Mouse (Mus musculus) hindbrain, embryonic 11.5 days (tissue): ENCODE measurements around the gene Mrfap1. TPM values are rescaled to one million over a fixed set of nuclear protein-coding genes. Genes with fewer than 3 reads are reported as not detected.

Source experiments
- ATAC-seq: fragments of 200-750 bp; cut with Nextera tagmentation; 2 replicates; pipeline ENCODE4 v1.8.0; 2017; ENCODE audit warnings: mild to moderate bottlenecking, moderate TSS enrichment, moderate library complexity; ENCODE audit not compliant: low FRiP score
- DNase-seq: peaks from one replicate; pipeline ENCODE4 v3.0.0-alpha.2; 2015; ENCODE audit warnings: low spot score
- H3K27ac ChIP-seq: fragments of 300-500 bp; sonication (generic); 2 replicates; pipeline ENCODE4 v1.5.1; 2014; ENCODE audit warnings: mild to moderate bottlenecking, low read depth, low read length
- H3K27me3 ChIP-seq: fragments of 300-500 bp; sonication (generic); 2 replicates; pipeline ENCODE4 v1.6.1; 2014; ENCODE audit warnings: mild to moderate bottlenecking, low read length, moderate library complexity, mixed read lengths; ENCODE audit not compliant: control insufficient read depth, insufficient read depth
- H3K36me3 ChIP-seq: fragments of 300-500 bp; sonication (generic); 2 replicates; pipeline ENCODE4 v1.6.1; 2014; ENCODE audit warnings: mild to moderate bottlenecking, low read length, moderate library complexity, mixed read lengths; ENCODE audit not compliant: control insufficient read depth, insufficient read depth
- H3K4me1 ChIP-seq: fragments of 300-500 bp; sonication (generic); replicated peaks from 2 replicates; pipeline ENCODE4 v1.6.1; 2014; ENCODE audit warnings: low read length, mixed read lengths; ENCODE audit not compliant: control insufficient read depth, insufficient read depth
- H3K4me2 ChIP-seq: fragments of 300-500 bp; sonication (generic); replicated peaks from 2 replicates; pipeline ENCODE4 v1.6.1; 2014; ENCODE audit warnings: mild to moderate bottlenecking, low read depth, low read length
- H3K4me3 ChIP-seq: fragments of 300-500 bp; sonication (generic); 2 replicates; pipeline ENCODE4 v1.5.1; 2014; ENCODE audit warnings: low read depth, low read length
- H3K9ac ChIP-seq: fragments of 300-500 bp; sonication (generic); 2 replicates; pipeline ENCODE4 v1.6.1; 2014; ENCODE audit warnings: low read depth, low read length
- H3K9me3 ChIP-seq: fragments of 300-500 bp; sonication (generic); 2 replicates; pipeline ENCODE4 v1.6.1; 2016; ENCODE audit warnings: low read length; ENCODE audit not compliant: control insufficient read depth
- WGBS: fragments of 180-500 bp; shearing (Covaris S2); extraction: QIAGEN DNeasy Blood & Tissue Kit; methylation state at CpG from one replicate; pipeline ENCODE4 v1.1.7; 2014; 5-methylcytosine and 5-hydroxymethylcytosine counted together
- polyA plus RNA-seq: library from polyadenylated mRNA; unstranded; fragments of >200 nt; fragmentation: Nextera tagmentation; extraction: Ambion mirVana; gene quantifications from 2 replicates; pipeline ENCODE4 v1.2.1, GENCODE M21; 2014

The Mrfap1 gene
- polyA plus RNA-seq, 1 experiment from 2014 or later: 574 TPM

GRCm38 (mm10) chr5:36829913-36830879 is 33.6 kb upstream of the Mrfap1 start, which contains the start of gene Man2b2:
Gene Man2b2 (minus strand): TSS chr5:36830653.
- WGBS: 4% methylated on average over 45 of the region's 46 CpGs
- ATAC-seq: peak; percentile 93
- H3K4me3 ChIP-seq: peak within 1 kb of the TSS; percentile 66

DNA sequence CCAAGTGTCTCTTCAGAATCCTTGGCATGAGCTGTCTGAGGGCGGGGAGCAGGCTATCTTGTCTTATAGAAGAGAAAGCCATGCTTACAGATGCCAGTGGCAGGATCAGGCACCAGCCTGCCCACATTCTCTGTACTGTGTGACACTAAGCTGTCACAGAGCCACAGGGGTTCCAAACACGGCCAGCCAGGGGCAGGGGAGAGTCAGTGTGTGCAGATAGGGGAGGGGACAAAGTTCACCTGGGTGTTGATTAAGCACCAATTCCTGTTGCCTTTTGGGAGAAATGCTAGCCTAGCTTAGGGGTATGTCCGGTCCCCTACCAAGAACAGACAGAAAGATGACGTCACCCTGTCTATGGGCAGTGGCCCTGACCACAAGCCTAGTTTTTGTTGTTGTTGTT is 32.5 kb upstream of the Mrfap1 start:
- no peak for ATAC-seq
- 75% methylated on average over 4 of the region's 4 CpGs for WGBS

More at GRCm38 (mm10) chr5:36829913-36830879, 33.6 kb upstream of the Mrfap1 start, which contains the start of gene Man2b2:
- 0 out of 2 replicates have a peak, but pooled peaks cover 3% of the 10 kb centered on the region for H3K4me1 ChIP-seq
- peak within 1 kb of the TSS; percentile 88 for H3K4me2 ChIP-seq
- peak; percentile 98 for DNase-seq
- H3K9ac ChIP-seq: peak within 1 kb of the TSS; percentile 75
- no peaks in the 10 kb centered on the region for H3K27me3 ChIP-seq
- H3K36me3 ChIP-seq: peaks cover 2% of the 10 kb centered on the region; the same call in 1 of the 2 replicates
- no peaks in the 10 kb centered on the region for H3K9me3 ChIP-seq
- H3K27ac ChIP-seq: no peak within 1 kb of the TSS

GRCm38 (mm10) chr5:36822907-36823306 is 26.3 kb upstream of the Mrfap1 start:
- H3K36me3 ChIP-seq: peaks cover 4% of the 10 kb centered on the region
- H3K9ac ChIP-seq: no peak overlapping the region
- ATAC-seq (no peak), DNase-seq (no peak)
- H3K4me1 ChIP-seq: no peaks in the 10 kb centered on the region
- no peaks in the 10 kb centered on the region for H3K27me3 ChIP-seq
- H3K4me2 ChIP-seq: no peak overlapping the region
- no peak overlapping the region for H3K4me3 ChIP-seq
- 90% methylated on average over 4 of the region's 4 CpGs for WGBS
- no peak overlapping the region for H3K27ac ChIP-seq
- no peaks in the 10 kb centered on the region for H3K9me3 ChIP-seq

More for the DNA sequence above, 32.5 kb upstream of the Mrfap1 start:
- no peak for DNase-seq
- Histone ChIP-seq H3K9ac (no peak overlapping the region), H3K4me3 (no peak overlapping the region), H3K4me2 (no peak overlapping the region), H3K27ac (no peak overlapping the region), H3K36me3 (peaks cover 2% of the 10 kb centered on the region; the same call in 1 of the 2 replicates), H3K9me3 (no peaks in the 10 kb centered on the region), H3K4me1 (0 out of 2 replicates have a peak, but pooled peaks cover 3% of the 10 kb centered on the region), H3K27me3 (no peaks in the 10 kb centered on the region)

GRCm38 (mm10) chr5:36820142-36820541 is 23.6 kb upstream of the Mrfap1 start:
- no peaks in the 10 kb centered on the region for H3K4me1 ChIP-seq
- no peak overlapping the region for H3K27ac ChIP-seq
- ATAC-seq (0 out of 2 replicates have a peak, but pooled peaks have one; percentile 17), DNase-seq (peak; percentile 77)
- no peaks in the 10 kb centered on the region for H3K9me3 ChIP-seq
- no peaks in the 10 kb centered on the region for H3K27me3 ChIP-seq
- H3K4me3 ChIP-seq: no peak overlapping the region
- no peak overlapping the region for H3K4me2 ChIP-seq
- WGBS: 49% methylated on average over 6 of the region's 6 CpGs
- H3K9ac ChIP-seq: no peak overlapping the region
- H3K36me3 ChIP-seq: peaks cover 2% of the 10 kb centered on the region; the same call in 1 of the 2 replicates

- H3K36me3 ChIP-seq: peaks cover 2% of the 10 kb centered on the region; the same call in 1 of the 2 replicates
- no peak for ATAC-seq
Measured at GRCm38 (mm10) chr5:36819742-36820141, 23.2 kb upstream of the Mrfap1 start.

GRCm38 (mm10) chr5:36817738-36818137 is 21.2 kb upstream of the Mrfap1 start:
- no peak overlapping the region for H3K9ac ChIP-seq
- H3K4me3 ChIP-seq: no peak overlapping the region
- H3K4me2 ChIP-seq: no peak overlapping the region
- 63% methylated on average over 3 of the region's 3 CpGs for WGBS
- H3K4me1 ChIP-seq: no peaks in the 10 kb centered on the region
- DNase-seq (no peak), ATAC-seq (no peak)
- H3K36me3 ChIP-seq: no peaks in the 10 kb centered on the region
- no peaks in the 10 kb centered on the region for H3K27me3 ChIP-seq
- no peaks in the 10 kb centered on the region for H3K9me3 ChIP-seq
- H3K27ac ChIP-seq: no peak overlapping the region

More at GRCm38 (mm10) chr5:36819742-36820141, 23.2 kb upstream of the Mrfap1 start:
- Histone ChIP-seq H3K4me1 (no peaks in the 10 kb centered on the region), H3K27ac (no peak overlapping the region), H3K9ac (no peak overlapping the region), H3K27me3 (no peaks in the 10 kb centered on the region), H3K4me2 (no peak overlapping the region), H3K4me3 (no peak overlapping the region), H3K9me3 (no peaks in the 10 kb centered on the region)
- no peak for DNase-seq
- 93% methylated on average over 5 of the region's 5 CpGs for WGBS

DNA sequence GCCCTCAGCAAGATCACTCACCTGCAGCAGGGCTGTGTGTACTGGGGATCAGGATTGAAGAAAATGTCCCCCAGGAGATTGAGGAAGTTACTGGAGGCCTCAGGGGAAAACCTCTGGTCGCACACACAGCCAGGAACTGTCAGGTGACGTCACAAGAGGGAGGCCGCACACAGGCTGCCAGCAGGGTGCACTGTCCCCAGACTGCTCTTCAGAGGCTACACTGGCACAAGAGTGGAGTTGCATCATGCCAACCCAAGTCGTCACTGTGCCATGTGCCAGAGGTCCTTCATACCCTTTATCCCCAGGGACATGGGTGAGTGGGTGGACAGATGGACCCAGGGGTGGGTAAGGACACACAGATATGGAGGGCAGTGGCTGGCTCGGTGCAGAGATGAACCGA is 18.0 kb upstream of the Mrfap1 start:
- no peak overlapping the region for H3K4me2 ChIP-seq
- no peak overlapping the region for H3K9ac ChIP-seq
- no peak overlapping the region for H3K4me3 ChIP-seq
- no peaks in the 10 kb centered on the region for H3K36me3 ChIP-seq
- no peaks in the 10 kb centered on the region for H3K9me3 ChIP-seq
- no peaks in the 10 kb centered on the region for H3K27me3 ChIP-seq
- H3K27ac ChIP-seq: no peak overlapping the region
- no peak for DNase-seq
- 74% methylated on average over 6 of the region's 6 CpGs for WGBS
- ATAC-seq: no peak
- H3K4me1 ChIP-seq: no peaks in the 10 kb centered on the region

- Histone ChIP-seq H3K4me1 (no peaks in the 10 kb centered on the region), H3K9me3 (no peaks in the 10 kb centered on the region), H3K27me3 (no peaks in the 10 kb centered on the region), H3K4me2 (no peak overlapping the region), H3K4me3 (no peak overlapping the region), H3K36me3 (no peaks in the 10 kb centered on the region), H3K9ac (no peak overlapping the region), H3K27ac (no peak overlapping the region)
- 0 out of 2 replicates have a peak, but pooled peaks have one; percentile 50 for ATAC-seq
- DNase-seq: peak; percentile 84
- 29% methylated on average over 3 of the region's 3 CpGs for WGBS
Measured at GRCm38 (mm10) chr5:36811413-36811812, 14.8 kb upstream of the Mrfap1 start.
